Comparison of ENCODE assay signal across 8 mouse cellular contexts in genomic region chr13:75992169-75993028, GRCm38 (mm10). TPM values are rescaled to one million over a fixed set of nuclear protein-coding genes. Genes with fewer than 3 reads are reported as not detected.
DNase-seq lines count a peak whose midpoint lies in the region; ATAC-seq and TF ChIP-seq lines count a peak whose summit lies in the region.

No protein-coding gene starts in this region.

- H3K27me3 ChIP-seq in limb, embryonic 14.5 days (ENCODE audit: control insufficient read depth, insufficient read depth, low read length) = no peaks in the 10 kb centered on the region
- no peaks in the 10 kb centered on the region for H3K27me3 ChIP-seq in liver, embryonic 12.5 days (replicated peaks)

- 0 out of 2 replicates have a peak, but pooled peaks cover 4% of the 10 kb centered on the region for H3K9me3 ChIP-seq in limb, embryonic 14.5 days (ENCODE audit: control insufficient read depth, low read length)
- 0 out of 2 replicates have a peak, but pooled peaks cover 3% of the 10 kb centered on the region for H3K9me3 ChIP-seq in liver, embryonic 12.5 days (replicated peaks)

- H3K4me2 ChIP-seq in limb, embryonic 14.5 days (replicated peaks; ENCODE audit: low read depth, low read length, severe bottlenecking) = no peak overlapping the region; the same call in 1 of the 2 replicates
- H3K4me2 ChIP-seq in liver, embryonic 12.5 days = no peak overlapping the region

- peak; percentile 14 to 39 for DNase-seq in cerebellum, postnatal 14 days
- no peak for DNase-seq in cerebellum, adult 11-12 months
- peak; percentile 20 for DNase-seq in MN1 (ENCODE audit: low spot score)
- DNase-seq in limb, embryonic 14.5 days (ENCODE audit: low spot score) = peak; percentile 79
- no peak for DNase-seq in layer of hippocampus, adult 18-20 months (ENCODE audit: low spot score in 2 of 2)
- no peak for DNase-seq in ovary, postnatal 14 days (ENCODE audit: low spot score)

- no peak overlapping the region for H3K4me3 ChIP-seq in limb, embryonic 14.5 days (replicated peaks; ENCODE audit: low read length)
- H3K4me3 ChIP-seq in liver, embryonic 12.5 days = no peak overlapping the region

- H3K36me3 ChIP-seq in limb, embryonic 14.5 days (ENCODE audit: control insufficient read depth, insufficient read depth, low read length) = no peaks in the 10 kb centered on the region
- H3K36me3 ChIP-seq in liver, embryonic 12.5 days = peaks cover 6% of the 10 kb centered on the region

- TF ChIP-seq POLR2A in limb, embryonic 14.5 days (IDR thresholded peaks at IDR 0.05; ENCODE audit: borderline replicate concordance, extremely low read depth, insufficient read depth, insufficient read length) = no peak

- no peak overlapping the region for H3K9ac ChIP-seq in limb, embryonic 14.5 days (ENCODE audit: low read depth, low read length, severe bottlenecking)
- H3K9ac ChIP-seq in liver, embryonic 12.5 days = no peak overlapping the region

- peaks cover 5% of the 10 kb centered on the region; the same call in 1 of the 2 replicates for H3K4me1 ChIP-seq in limb, embryonic 14.5 days (ENCODE audit: control insufficient read depth, insufficient read depth, low read length)
- no peaks in the 10 kb centered on the region for H3K4me1 ChIP-seq in liver, embryonic 12.5 days

- peak overlapping the region; percentile 15; the same call in 1 of the 2 replicates for H3K27ac ChIP-seq in limb, embryonic 14.5 days (replicated peaks; ENCODE audit: low read depth, low read length)
- no peak overlapping the region for H3K27ac ChIP-seq in liver, embryonic 12.5 days

- WGBS in limb, embryonic 14.5 days = 11% methylated on average over 9 of the region's 9 CpGs
- WGBS in liver, embryonic 12.5 days (ENCODE audit: insufficient replicate concordance) = 60% methylated on average over 9 of the region's 9 CpGs

- peak; percentile 74 for ATAC-seq in hematopoietic stem cell, adult 5-6 weeks (replicated peaks in 1 of 2; ENCODE audit: insufficient read depth in 1 of 2, low FRiP score in 2 of 2, low TSS enrichment in 1 of 2, low read depth in 1 of 2, poor library complexity in 2 of 2, severe bottlenecking in 2 of 2)
- ATAC-seq in limb, embryonic 14.5 days (ENCODE audit: low FRiP score, low read depth) = peak; percentile 80
- no peak for ATAC-seq in liver, embryonic 12.5 days

RNA-seq across cellular contexts. Expression of gene Spata9, which starts 25.4 kb away (rescaled TPM):
- total RNA-seq in hematopoietic stem cell, adult 5-6 weeks (2017) = not detected in 2 replicates
- polyA plus RNA-seq in limb, embryonic 14.5 days (2012; rRNA removed) = 0.24 TPM in 1 of 2 replicates, not detected in the other
- 0.28 and 0.50 TPM in 2 replicates for polyA plus RNA-seq in limb, embryonic 14.5 days (2014; fragmentation: Nextera tagmentation; extraction: Ambion mirVana)
- total RNA-seq in layer of hippocampus, adult 18-20 months (2021) = not detected
- polyA plus RNA-seq in liver, embryonic 12.5 days (2016; fragmentation: Nextera tagmentation; extraction: Ambion mirVana) = 0.77 and 1.3 TPM in 2 replicates

RNA-seq across cellular contexts. Expression of gene Rfesd, which starts 26.1 kb away (rescaled TPM):
- 9.8 and 22.3 TPM in 2 replicates for total RNA-seq in hematopoietic stem cell, adult 5-6 weeks (2017)
- polyA plus RNA-seq in limb, embryonic 14.5 days (2012; rRNA removed) = 8.6 and 11.0 TPM in 2 replicates
- polyA plus RNA-seq in limb, embryonic 14.5 days (2014; fragmentation: Nextera tagmentation; extraction: Ambion mirVana) = 20.6 and 21.3 TPM in 2 replicates
- 10 to 100 TPM; 15.7 to 16.7 TPM for total RNA-seq in layer of hippocampus, adult 18-20 months (2021)
- polyA plus RNA-seq in liver, embryonic 12.5 days (2016; fragmentation: Nextera tagmentation; extraction: Ambion mirVana) = 230 and 231 TPM in 2 replicates

RNA-seq across cellular contexts. Expression of gene Rhobtb3, which starts 48.7 kb away (rescaled TPM):
- 31.5 and 56.4 TPM in 2 replicates for total RNA-seq in hematopoietic stem cell, adult 5-6 weeks (2017)
- 30.7 and 31.7 TPM in 2 replicates for polyA plus RNA-seq in limb, embryonic 14.5 days (2012; rRNA removed)
- 53.3 and 56.7 TPM in 2 replicates for polyA plus RNA-seq in limb, embryonic 14.5 days (2014; fragmentation: Nextera tagmentation; extraction: Ambion mirVana)
- total RNA-seq in layer of hippocampus, adult 18-20 months (2021) = 10 to 100 TPM; 15.0 to 15.9 TPM
- polyA plus RNA-seq in liver, embryonic 12.5 days (2016; fragmentation: Nextera tagmentation; extraction: Ambion mirVana) = 9.7 and 9.8 TPM in 2 replicates

Comparison
In these comparisons a context has a peak if more than half of its experiments do, and no peak if none do; other contexts are left out.
1. DNase-seq: peak in cerebellum, postnatal 14 days (2 of 2), MN1 (single experiment) and limb, embryonic 14.5 days (single experiment); none in cerebellum, adult 11-12 months (single experiment), layer of hippocampus, adult 18-20 months (0 of 2) and ovary, postnatal 14 days (single experiment).